Mouse (Mus musculus) CD4-positive helper T cell, adult 2 months (primary cell): ENCODE results near the gene Vamp9.
A peak's percentile ranks its signal among the peaks of the same experiment; 100 is the strongest.

Experiments
- DNase-seq: peaks from one replicate; pipeline ENCODE4 v3.0.0-alpha.2; 2012; ENCODE audit warnings: low read depth, missing footprints, low spot score

The Vamp9 gene

GRCm38 (mm10) chr5:99941776-99942502 is 35.9 kb downstream of the Vamp9 start:
- no peak for DNase-seq

DNA sequence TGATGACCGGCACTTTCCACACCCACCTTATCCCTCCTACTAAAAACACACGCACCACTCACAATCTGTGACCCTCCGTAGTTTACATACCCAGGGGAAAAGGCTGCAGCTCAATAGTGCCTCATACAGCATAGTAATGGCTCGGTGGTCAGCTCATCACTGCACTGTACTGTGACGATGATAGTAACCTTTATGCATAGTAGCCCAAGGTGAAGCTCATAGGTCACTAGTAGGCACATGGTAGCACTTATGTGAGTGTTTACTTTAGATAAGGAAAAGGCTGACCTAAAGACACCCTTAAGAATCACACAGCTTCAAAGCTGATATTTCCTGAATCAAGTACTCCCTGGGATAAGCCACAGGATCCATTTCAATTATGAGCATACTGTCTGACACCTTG is 46.5 kb downstream of the Vamp9 start:
- no peak for DNase-seq

GRCm38 (mm10) chr5:99953883-99954282 is 47.8 kb downstream of the Vamp9 start:
- DNase-seq, result no peak

GRCm38 (mm10) chr5:99958666-99959065 is 52.6 kb downstream of the Vamp9 start:
- DNase-seq, result no peak

GRCm38 (mm10) chr5:99959236-99959936 is 53.3 kb downstream of the Vamp9 start:
- DNase-seq, result no peak

DNA sequence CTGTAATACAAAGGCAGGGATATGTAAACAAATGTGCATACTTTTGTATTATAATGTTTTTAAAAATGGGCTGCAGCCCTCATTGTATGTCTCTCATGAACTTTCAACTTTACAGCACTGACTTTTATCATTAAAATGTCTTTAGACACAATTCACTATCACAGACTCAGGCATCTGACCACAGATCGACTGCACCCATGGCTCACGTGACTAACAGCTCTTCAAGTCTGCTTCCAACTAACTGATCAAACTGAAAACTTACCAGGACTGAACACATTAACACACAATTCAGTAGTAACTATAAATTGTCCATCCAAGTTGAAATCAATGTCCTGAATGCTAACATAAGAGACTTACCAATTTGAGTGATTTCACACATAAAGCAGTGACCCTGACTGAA is 53.9 kb downstream of the Vamp9 start:
- DNase-seq, result no peak

DNA sequence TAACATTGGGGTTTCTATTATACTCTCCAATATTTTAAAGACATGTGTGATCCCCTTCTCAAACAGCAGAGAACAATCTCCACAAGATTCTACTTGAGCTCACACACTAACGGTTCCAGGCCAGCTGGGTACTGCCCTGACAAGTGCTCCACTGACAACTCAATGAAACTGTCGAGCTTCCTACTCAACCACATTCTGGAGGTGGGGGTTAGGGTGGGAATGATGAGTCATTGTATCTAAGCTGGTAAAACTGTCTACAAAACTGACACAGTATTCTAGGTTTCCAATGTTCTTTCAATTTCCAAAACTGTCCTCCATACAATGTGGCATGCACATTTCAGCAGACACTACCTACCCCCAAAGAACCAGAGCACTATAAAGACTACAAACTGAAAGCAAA is 67.9 kb downstream of the Vamp9 start:
- DNase-seq, result peak; percentile 37

DNA sequence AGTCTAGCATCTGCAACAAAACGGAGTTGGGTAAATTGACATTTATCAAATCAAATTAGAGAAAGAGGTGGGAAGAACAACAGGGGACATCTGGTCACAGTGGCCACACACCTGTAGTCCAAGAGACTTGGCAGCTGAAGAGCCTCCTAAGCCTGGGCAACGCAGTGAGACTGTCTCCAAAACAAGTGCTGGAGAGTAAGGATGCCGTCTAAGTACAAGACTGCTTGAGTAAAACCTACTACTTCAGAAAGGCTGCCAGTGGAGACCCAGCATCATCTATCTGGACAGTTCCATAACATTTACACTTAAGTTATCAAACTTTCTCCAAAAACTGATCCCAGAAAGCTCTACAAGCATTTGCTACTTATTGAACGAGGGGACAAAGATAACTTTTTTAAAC is 69.0 kb downstream of the Vamp9 start:
- DNase-seq, result no peak

GRCm38 (mm10) chr5:99975776-99976175 is 69.7 kb downstream of the Vamp9 start:
- no peak for DNase-seq

DNA sequence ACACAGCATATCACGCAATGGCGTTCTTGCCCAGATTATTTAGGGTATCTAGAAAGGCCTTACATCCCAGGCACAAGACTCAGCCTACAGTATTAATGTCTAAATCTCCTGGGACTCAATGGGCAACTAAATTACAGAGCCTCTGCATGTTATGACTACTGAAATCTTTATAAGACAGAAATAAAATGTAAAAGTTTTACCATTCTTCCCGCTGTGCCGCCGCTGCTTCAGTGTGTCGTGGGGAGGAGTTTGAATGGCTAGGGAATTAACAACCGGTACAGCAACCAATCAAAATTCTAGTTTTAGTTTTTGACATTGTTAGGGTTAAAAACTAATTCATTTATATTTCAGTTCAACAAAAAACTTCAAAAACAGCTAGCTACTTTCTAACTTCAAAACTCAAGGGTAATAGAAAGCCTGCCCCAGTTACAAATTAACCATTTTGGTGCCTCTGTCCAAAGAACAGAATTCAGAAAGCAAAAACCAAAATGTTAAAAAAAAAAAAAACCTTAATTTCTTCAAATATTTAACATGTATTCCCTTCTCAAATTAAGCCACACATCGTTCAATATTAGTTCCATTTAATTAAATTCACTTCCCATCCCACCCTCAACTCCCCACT is 70.4 kb downstream of the Vamp9 start:
- DNase-seq, result no peak

DNA sequence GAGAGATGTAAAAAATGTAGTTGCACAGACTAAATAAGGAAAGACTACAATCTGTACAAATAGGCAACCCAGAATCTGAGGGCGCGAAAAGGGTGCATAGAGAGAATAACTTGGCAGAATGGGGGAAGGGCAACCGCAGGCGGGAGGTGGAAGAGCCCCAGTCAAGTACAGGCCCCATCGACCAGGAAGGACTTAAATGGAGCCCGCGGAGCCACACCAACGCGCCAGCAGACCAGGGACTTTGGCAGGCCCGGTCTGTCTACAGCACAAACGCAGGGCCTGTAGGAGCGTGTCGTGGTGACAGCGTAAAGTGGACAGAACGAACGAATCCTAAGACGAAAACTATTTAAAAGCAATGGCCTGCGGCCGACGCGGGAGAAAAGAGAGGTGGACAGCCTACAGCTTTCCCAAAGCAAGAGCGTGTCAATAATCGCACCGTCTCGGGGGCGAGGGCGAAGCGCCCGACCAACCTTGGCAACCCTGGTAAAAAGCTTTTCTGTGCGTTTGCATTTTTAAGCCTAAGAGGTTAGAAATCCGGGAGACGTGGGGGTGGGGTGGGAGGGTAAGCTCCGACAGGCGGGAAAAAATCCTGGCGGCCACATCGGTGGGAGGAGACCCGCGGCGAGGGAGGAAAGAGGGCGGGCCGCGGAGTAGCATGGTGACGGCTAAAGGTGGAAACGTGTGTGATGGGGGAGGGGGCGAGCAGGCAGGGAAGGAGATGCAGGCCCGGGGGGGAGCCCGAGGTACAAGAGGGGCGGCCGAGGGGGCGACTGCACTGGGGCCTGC is 71.7 kb downstream of the Vamp9 start:
- DNase-seq, result peak; percentile 80

GRCm38 (mm10) chr5:99978699-99979442 is 72.8 kb downstream of the Vamp9 start, which contains the start of the genes Hnrnpd and 4930524J08Rik:
Gene Hnrnpd, minus strand, starts transcription at chr5:99978938.
Gene 4930524J08Rik, plus strand, starts transcription at chr5:99979061.
- peak; percentile 96 for DNase-seq

DNA sequence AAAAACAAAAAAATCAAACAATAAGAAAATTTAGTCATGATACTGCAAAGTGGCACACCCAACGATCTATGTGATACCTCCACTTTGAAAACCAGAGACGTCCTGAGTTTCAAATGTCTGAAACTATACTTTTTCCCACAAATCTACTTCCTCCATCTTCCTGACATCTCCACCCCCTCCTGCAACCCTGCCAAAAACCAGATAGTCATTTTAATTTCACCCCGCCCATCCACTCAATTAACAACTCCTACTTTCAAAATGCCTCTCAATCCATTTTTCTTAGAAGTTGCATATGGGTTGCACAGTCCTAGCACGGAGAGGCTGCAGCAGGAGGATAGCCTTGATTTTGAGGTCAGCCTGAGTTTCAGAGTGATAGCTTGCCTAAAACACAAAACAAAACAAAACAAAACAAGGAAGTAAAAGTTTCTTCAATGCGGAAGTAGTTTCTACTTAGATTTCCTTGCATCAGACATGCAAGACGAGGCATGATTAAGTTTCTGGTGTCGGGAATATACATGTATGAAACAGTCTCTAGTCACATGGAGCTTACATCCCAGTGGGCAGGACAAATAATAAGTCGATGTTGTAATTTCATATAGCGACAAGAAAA is 77.5 kb downstream of the Vamp9 start:
- no peak for DNase-seq

GRCm38 (mm10) chr5:99994166-99994565 is 88.1 kb downstream of the Vamp9 start:
- no peak for DNase-seq

DNA sequence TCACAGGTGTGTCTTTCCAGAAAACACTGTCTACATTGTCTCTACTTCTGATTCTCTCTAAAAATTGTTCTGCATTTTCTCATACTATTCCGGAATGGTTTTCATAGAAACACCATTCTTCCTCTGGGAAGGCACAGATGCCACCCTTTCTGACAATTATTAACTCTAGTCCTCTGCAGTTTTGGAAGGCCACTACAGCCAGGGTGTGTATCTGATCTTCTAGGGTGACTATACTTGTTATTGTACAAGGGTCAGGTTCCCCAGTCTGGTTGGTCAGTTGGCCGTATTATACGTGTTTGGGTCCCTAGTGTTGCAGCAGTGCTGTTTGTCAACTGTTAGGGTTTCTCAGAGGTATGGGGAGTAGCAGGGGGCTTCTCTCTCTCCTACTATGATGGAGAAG is 88.6 kb downstream of the Vamp9 start:
- DNase-seq, result no peak

DNA sequence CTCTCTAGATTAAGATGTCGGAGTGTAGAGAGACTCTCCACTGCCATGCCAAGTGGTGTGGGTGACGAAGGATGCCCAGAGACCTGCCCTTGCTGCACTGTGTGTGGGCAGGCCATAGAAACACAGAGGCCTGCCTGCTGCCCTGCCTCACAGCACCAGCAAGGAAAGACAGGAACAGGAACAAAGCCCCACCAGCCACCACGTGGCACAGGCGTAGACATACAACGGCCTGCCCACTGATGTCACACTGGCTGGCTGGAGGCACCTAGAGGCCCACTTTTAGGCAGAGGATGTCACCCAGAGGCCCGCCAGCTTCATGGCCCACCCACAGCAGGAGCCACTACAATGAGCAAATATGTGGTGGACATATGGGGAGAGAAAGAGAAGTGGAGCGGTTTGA is 94.0 kb downstream of the Vamp9 start:
- DNase-seq, result no peak

DNA sequence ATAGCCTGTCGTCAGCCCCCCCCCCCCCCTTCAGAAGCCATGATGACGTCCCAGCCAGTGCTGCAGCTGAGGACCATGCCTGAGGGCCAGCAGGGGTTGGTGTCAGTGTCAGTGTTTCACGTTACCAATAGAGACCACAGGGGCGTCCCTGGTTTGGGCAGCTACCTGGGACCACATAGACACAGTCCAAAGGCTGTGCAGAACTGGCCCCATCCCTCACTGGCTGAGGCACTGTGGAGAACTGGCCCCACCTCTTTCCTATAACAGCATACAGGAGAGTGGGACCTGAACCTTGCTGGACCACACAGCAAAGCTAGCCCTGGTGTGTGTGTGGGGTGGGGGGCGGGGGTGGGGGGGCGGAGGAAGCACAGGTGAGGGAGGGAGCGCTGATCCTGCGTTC is 94.4 kb downstream of the Vamp9 start:
- DNase-seq, result no peak
